Mouse (Mus musculus): ENCODE measurements around the gene Nup155.
A peak's percentile ranks its signal among the peaks of the same experiment; 100 is the strongest.
"Not testable (repeated sequence)": the region's sequence is repeated elsewhere in the genome, so short reads cannot be mapped to it uniquely, and the experiment has no call there.

Gene Nup155

DNA sequence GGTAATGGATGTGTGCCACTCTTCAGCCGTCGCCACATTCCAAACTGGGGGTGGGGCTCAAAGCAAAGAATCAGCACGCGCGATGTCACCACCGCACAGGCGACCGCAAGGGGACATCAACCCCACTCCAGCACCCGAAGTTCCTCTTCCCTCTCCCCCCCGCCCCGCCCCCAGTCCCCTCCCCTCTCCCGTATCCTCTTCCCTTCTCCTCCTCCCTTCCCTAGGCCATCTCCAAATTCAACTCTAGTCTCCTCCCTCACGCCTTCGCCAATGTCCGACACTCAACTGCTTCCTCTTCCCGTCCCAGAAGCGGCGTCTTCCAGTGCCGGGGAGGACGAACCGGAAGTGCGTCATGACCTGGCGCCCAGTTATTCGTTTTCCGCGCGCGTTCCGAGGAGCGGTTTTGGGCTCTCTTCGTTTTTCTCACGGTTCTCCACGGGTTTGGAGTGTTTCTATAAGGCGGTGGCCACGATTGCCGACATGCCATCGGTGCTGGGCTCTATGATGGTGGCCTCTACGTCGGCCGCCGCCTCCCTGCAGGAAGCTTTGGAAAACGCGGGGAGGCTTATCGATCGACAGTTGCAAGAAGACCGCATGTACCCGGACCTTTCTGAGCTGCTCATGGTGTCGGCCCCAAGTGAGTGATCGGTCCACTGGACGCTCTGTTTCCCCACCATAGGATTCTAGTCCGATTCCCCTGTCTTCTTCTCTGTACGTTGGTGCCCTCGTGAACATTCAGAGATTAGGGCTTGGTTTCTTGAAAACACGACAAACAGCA, at the start of gene Nup155:
Gene Nup155 (plus strand): TSS at position 308 of the 778 bp plus-strand sequence.
- peak; percentile 89 for DNase-seq (ENCODE audit: extremely low spot score)

DNA sequence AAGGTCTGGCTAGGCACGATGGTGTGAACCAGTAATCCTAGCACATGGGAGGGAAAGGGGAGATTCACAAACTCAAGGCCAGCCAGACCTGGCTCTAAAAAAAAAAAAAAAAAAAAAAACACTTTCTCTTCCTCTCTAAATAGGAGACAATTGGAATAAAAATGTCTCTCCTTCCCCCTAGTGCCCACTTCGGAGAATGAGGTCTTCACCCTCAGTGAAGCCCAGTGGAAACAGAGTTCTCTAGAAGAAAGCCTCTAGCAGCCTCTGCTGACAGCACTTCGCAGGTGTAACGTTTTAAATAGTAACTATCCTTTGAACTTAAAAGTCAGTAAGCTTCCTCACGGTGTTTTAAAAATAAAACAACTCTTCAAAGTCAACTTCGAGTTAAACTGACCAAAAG, 43.9 kb upstream of the Nup155 start:
- DNase-seq (ENCODE audit: extremely low spot score) = no peak

DNA sequence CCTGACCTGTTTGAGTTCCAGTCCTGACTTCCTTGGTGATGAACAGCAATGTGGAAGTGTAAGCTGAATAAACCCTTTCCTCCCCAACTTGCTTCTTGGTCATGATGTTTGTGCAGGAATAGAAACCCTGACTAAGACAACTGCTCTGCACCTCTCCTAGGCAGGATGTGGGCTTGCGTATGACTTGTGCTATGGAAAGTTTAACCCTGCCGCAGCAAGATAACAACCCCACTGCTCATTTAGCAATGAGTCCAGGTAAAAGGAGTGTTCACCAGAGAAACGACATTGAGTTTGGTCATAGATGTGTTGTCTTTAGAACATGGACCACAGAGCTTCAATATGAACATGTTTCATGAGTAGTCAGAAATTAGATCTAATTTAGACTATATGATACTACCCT, 35.9 kb upstream of the Nup155 start:
- not testable (repeated sequence) for DNase-seq (ENCODE audit: extremely low spot score)

DNA sequence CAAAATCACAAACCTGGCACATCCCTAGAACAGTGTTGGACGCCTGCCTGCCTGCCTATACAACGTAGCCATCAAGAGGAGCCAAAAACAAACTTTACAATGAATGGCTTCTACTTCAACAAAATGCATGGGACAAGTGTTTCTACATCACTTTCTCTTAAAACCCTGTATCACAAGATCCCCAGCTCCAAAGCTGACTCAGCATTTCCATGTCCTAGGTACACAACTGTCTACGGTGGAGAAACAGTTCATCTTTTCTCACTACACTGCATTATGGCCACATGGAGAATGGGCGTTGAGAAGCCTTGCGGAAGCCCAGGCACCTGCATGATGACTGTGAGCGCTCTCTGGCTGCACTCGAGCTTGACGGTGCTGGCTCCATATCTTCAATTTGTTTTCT, 26.9 kb upstream of the Nup155 start:
- no peak for DNase-seq (ENCODE audit: extremely low spot score)

DNA sequence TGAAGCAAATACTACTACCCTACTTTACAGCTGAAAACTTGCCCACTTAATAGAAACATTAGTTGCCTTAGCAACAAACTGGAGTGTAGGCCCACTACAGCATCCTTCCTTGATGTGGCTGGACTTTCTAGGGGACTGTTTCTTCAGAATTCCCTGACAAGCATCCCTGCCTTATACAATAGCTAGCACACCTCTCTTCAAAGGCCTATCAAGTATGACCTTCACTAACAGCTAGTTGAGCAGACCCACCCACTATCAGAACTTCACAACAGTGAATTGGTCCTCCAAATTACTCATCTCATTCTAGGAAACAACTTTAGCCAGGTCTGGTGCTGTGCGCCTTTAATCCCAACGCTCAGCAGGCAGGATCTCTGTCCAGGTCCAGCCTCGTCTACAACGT, 21.8 kb upstream of the Nup155 start:
- no peak for DNase-seq (ENCODE audit: extremely low spot score)

DNA sequence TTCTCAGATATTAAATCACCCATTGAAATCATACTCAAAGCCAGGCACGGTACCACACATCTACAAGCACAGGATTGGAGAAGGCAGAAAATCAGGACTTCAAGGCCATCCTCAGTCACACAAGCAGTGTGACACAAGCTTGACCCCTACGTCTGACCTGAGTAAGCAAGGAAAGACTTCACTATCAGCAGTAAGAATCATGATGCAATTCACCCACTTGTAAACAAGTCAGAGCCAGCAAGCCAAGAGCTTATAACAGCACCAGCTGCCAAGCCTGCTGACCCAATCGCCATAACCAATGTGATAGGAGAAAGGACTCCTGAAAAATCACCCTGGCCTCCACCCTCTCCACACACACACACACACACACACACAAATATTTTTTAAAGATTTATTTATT, 20.4 kb upstream of the Nup155 start:
- no peak for DNase-seq (ENCODE audit: extremely low spot score)

DNA sequence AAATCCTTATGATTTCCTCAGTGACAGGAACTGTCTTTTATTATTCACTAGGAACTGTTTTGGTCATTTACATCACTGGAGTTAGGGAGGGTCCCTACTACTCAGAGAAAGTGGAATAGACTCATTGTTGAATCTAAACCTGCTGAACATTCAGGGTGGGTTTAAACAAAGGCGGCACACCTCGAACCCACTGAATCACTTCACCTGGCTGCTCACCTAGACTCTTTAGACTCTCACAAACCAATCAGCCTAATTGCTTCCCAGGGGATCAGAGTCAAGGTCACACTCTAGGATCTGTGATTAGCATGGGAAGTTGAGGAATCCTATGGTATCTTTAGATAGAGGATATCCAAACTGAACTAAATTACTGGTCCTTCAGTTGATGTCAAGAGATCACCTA, 18.4 kb upstream of the Nup155 start:
- no peak for DNase-seq (ENCODE audit: extremely low spot score)

DNA sequence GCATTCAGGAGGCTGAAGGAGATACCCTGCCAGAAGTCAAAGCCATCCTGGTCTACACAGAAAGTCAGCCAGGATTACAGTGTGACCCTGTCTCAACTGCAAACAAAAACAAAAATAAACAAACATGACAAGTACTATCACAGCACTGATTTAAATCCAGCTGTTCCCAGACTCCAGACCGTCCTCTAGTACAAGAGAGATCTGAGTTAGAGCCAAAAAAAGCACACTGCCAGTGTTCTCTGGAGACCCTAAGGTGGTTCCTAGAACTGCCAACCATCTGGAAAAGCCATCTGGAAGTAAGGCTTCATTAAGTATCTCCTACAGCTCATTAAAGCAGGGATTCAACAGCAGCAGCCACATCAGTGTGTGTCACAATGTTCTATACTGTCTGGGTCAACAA, 16.4 kb upstream of the Nup155 start:
- not testable (repeated sequence) for DNase-seq (ENCODE audit: extremely low spot score)

DNA sequence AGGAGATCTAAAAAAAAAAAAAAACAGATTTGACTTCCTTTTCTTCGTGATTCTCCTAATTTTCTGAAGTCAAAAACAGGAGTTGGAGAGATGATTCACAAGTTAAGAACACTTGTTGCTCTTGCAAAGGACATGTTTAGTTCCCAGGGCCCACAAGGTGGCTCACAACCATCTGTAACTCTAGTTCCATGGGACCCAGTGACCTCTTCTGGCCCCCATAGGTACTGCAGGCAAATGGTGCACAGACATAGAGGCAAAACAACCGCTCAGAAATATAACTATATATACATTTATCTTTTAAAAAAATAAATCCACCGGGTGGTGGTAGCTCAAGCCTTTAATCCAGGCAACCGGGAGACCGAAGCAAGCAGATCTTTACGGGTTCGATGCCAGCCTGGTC, 11.2 kb upstream of the Nup155 start:
- DNase-seq (ENCODE audit: extremely low spot score) = peak; percentile 35

DNA sequence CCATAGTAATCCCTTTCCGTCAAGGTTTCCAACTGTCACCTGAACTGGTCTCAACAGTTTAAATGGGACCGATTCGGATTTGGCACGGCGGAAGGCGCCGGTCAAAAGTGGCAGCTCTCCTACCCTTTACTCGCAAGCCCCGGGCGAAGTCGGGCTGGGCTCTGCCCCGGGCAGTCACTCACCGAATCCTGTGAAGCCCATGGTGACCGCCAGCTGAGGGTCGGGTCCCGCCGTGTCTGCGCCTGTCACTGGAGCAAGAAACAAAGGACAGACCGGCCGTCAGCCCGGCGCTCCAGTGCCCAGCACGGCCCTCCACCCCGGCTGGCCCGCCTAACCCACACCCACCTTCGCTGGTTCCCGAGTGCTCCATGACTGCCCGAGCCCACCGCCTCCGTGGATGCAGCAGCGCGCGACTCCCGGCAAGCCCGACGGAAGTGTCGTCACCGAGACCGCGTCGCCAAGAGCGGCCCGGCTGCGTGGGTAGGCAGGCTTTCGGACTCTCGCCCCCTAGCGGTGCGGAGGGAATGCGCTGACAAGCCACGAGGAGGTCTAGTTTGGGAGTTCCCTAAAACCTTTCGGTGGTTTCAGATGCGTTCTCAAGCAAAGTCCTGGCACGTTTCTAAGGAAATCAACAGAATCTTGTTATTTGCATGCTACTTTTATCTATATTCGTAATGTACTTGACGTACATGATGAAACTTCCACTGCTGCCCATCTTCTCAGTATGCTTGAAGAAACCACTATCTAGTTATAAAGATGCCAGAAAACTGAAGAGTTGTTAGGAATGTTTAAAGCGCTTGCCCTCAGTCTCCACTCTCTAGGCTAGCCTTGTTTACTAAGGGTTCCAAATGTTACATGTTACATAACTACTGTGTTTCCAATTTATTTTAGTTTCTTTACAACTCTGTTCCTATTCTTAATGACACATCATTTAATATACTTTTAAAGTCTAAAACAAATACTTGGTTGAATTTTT, 10.0 kb upstream of the Nup155 start, which contains the start of gene Wdr70:
Gene Wdr70 (minus strand): TSS at position 436 of the 976 bp plus-strand sequence.
- DNase-seq (ENCODE audit: extremely low spot score) = peak; percentile 97

DNA sequence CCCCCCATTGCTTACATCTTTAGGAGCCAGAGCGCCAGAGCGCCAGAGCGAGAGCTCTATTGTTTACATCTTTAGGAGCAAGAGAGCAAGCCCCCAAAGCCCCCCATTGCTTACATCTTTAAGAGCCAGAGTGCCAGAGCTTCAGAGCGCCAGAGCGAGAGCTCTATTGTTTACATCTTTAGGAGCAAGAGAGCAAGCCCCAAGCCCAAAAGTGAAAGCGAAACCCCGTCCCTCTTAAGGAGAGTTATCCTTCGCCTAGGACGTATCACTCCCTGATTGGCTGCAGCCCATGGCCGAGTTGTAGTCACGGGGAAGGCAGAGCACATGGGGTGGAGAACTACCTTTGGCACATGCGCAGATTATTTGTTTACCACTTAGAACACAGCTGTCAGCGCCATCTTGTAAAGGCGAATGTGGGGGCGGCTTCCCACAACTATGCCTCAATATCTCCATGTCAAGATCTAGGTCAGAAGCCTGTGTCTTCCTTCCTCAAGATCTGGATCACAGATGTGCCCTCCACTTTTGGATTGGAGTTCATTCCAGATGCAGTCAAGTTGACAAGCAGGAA, 7.0 kb upstream of the Nup155 start:
- not testable (repeated sequence) for DNase-seq (ENCODE audit: extremely low spot score)

DNA sequence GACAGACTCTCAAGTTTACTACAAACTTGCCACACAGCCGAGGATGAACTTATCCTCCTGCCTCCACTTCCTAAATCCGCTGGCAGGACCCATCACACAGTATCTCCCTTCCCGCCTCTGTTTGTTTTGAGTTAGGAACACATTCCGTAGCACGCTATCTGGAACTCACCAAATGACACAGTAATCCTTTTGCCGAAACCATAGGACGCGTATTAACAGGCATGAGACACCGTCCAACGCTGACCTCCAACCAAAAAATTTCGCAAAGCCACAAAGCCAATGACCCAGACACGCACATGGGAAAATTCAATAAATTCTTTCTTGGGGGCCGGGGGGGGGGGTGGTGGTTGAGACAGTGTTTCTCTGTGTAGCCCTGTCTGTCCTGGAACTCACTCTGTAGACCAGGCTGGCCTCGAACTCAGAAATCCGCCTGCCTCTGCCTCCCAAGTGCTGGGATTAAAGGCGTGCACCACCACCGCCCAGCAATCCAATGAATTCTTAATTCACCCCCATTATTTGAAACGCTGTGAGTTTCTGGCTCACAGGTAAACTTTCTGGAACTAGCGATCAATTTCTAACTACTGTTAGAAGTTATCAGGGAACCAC, 610 bp upstream of the Nup155 start:
- no peak for DNase-seq (ENCODE audit: extremely low spot score)

DNA sequence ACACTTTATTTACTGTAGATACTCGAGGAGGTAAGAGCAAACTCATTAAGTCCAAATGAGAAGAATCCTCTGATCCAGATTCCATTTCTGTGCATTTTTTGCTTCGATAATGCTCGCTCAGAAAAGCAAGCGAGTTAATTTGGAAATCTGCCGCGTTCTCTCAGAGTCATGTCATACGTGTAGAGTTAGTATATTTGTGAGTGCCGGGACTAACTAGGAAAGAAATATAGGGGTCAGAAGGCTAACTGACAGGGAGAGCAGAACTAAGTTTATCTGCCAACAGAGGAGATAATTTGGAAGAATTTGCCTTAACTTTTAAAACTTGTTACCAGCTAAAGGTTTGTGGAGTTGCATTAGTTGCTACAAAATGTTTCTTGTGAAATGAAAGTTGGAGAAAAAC, 709 bp downstream of the Nup155 start:
- DNase-seq (ENCODE audit: extremely low spot score) = no peak

DNA sequence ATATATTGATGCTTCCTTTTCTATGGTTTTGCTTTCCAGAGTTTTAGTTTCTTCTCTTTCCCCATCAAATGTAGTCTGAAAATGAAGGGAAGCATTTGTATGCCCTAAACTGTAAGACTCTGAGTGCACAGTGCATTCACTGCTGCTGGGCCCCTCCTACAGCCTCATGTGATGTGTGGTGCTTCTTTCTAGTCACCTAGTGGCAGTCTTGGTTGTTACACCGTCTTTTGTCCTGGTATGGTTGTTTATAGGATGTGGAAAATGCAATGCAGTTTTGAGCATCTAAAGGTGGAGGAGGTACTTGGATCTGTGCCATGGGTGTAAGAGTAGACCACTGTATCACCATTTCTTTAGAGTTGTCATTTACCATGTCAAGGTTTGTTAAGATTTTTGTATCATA, 20.2 kb downstream of the Nup155 start:
- DNase-seq (ENCODE audit: extremely low spot score) = no peak

DNA sequence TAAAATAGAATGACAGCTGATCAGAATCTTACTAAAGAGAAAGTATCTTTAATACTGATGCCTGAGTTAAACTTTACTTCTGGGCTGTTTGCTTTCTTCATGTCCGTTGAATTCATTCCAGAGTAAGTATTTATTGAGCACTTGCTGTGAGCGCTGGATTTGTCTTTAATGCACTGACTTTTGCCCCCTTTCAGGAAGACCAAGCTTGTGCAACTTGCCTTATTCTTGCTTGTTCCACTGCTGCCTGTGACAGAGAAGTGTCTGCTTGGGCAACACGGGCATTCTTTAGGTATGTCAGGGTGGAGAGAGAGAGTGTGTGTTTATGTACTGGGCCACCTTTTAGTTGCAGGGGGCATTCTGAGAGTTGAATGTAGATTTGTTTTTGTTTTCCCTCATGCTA, 22.2 kb downstream of the Nup155 start:
- no peak for DNase-seq (ENCODE audit: extremely low spot score)

DNA sequence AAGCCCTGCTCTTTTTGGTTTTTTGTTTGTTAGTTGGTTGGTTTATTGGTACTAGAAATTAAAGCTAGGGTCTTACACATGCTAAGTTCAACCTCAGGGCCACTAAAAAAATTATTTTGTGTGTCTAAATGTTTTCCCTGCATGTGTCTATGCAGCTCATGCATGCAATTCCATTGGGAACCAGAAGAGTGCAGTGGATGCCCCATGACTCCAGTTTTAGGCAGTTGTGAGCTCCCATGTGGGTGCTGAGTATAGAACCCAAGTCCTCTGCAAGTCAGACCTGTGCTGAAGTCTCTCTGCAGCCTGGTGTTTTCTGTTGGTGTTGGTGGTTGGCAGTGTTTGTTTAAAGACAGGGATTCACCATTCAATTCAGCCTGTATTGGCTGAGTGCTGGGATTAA, 22.7 kb downstream of the Nup155 start:
- no peak for DNase-seq (ENCODE audit: extremely low spot score)

DNA sequence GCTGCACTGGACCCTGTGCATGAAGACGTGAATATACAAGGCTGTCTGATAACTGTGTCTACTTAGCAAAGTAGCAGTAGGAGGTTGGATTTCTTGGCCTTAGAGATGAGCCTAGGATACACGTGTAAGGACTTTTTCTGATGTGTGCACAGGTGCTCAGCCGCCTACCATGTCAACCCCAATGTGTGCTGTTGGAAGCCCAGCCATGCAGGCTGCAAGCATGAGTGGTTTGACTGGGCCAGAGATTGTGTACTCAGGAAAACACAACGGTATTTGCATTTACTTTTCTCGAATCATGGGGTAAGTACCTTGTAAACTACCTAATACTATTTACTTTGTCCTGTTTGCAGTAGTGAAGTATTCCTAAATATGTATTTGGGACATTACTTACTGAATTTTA, 26.5 kb downstream of the Nup155 start:
- no peak for DNase-seq (ENCODE audit: extremely low spot score)

DNA sequence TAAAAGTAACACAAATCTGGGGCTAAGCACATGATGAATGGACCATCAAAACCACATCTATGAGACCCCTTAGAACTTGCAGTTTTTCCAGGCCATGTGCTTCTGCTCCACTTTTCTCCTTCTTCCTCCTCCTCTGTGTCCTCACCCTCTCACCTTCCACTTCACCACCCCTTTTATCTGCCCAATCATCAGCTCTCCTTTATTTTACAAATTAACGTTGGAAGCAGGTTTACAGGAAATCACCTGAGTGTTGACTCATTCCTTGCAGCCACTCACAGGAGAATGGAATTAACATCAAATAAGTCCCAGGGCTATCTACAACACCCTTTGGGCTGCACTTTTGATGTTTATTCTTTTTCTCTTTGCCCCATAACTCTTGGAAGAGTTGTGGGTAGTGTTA, 52.8 kb downstream of the Nup155 start:
- no peak for DNase-seq (ENCODE audit: extremely low spot score)

DNA sequence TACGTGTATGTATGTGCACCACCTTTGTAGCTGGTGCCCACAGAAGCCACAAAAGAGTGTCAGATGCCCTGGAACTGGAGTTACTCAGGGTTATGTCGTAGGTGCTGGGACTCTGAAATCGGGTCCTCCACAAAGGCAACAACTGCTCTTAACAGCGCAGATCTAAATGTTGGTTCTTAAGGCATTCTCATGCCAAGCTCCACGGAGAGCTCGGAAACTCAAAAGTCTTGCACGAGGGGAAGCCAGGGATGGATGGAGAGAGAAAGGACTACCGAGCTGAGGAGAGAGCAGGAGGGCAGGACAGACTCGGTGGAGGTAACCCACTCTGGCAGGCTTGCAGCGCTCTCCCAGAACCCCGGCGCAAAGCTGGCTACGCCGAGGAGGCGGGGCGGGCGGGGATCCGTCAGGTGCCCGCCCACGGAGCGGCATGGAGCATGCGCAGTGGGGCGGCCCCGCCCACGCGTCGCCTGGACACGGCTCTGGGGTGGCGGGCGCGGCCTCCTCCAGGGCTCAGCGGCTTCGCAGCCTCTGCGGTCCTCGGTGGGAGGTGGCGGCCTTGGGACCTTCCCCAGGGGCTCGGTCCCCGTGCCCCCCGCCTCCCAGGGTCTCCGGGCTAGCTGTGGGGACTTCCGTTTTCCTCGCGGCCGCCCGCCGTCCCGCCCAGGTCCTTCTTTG, 59.7 kb downstream of the Nup155 start, which contains the start of gene Cplane1:
Gene Cplane1 (plus strand): TSS at position 516 of the 675 bp plus-strand sequence.
- peak; percentile 96 for DNase-seq (ENCODE audit: extremely low spot score)

DNA sequence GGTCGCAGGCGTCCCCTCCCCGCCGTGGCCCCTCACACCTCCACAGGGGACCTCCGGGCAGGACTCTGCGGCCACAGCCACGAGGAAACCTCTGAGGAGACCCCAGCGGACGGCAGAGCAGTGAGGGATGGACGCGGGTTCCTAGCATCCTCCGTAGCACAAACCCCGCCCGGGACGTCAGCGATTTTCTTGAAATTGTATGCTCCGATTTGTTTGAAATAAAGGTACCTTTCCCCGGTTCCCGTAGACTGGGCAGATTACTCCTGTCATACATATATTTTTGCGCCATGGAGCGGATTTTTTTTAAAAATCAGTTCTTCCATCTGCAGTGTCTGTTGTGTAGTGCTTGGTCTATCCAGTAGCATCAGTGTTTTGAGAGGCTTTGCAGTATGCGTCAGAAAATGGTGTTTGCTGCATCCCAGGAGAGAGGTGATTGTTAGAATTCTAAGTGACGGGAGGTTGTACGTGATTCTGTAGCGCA, 60.2 kb downstream of the Nup155 start:
- no peak for DNase-seq (ENCODE audit: extremely low spot score)

DNA sequence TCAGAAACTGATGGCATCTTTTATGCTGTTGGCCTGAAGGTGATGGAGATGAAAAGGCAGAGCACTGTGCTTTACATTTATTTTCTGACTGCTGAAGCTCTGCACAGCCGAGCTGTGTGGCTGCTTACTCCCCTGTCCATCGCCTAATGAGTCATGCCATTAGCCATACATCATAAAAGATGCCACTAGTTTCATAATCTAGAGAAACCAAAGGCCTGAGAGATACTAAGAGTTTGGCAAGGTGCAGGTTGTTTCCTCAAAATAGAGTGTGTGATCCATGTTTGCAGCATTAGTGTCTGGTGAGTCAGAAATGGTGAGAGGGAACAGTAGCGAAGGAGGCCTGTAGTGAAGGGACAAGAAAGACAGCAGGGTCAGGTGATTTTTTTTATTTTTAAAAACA, 80.5 kb downstream of the Nup155 start:
- DNase-seq (ENCODE audit: extremely low spot score) = no peak

Data from embryo, embryonic 9.5 days (tissue).